Mouse (Mus musculus) CH12.LX (cell line): ENCODE data around the gene Dennd5b.

ENCODE experiments used
- CTCF ChIP-seq, 2 experiments: IDR thresholded peaks in 1 of 2; conservative IDR thresholded peaks in 1 of 2; 2 replicates each; pipeline ENCODE4 v1.5.1; 2011 to 2012; ENCODE audit warnings: low read depth in 2 of 2, low read length in 2 of 2, improper control_type of control experiment in 1 of 2, inconsistent platforms in 1 of 2, mild to moderate bottlenecking in 1 of 2, moderate library complexity in 1 of 2
- MAX ChIP-seq: IDR thresholded peaks from 2 replicates; pipeline ENCODE4 v1.6.1; 2011; ENCODE audit warnings: low read length, improper control_type of control experiment
- MAZ ChIP-seq: IDR thresholded peaks from 2 replicates; pipeline ENCODE4 v1.6.1; 2012; ENCODE audit warnings: low read depth, mild to moderate bottlenecking, inconsistent platforms, low read length, improper control_type of control experiment, moderate library complexity
- MEF2A ChIP-seq: IDR thresholded peaks from 2 replicates; pipeline ENCODE4 v1.6.1; 2014; ENCODE audit warnings: low read depth, mild to moderate bottlenecking, inconsistent platforms, low read length, improper control_type of control experiment, borderline replicate concordance
- POLR2A ChIP-seq: IDR thresholded peaks from 2 replicates; pipeline ENCODE4 v1.6.1; 2011; ENCODE audit warnings: low read depth, mild to moderate bottlenecking, improper control_type of control experiment, low read length
- USF2 ChIP-seq: conservative IDR thresholded peaks from 2 replicates; pipeline ENCODE4 v1.6.1; 2011; ENCODE audit warnings: low read depth, low read length, improper control_type of control experiment

GRCm38 (mm10) chr6:149031377-149031776 is 70.1 kb downstream of the Dennd5b start:
- no peak for TF ChIP-seq MEF2A
- no peak for TF ChIP-seq CTCF (conservative IDR thresholded peaks at IDR 0.05 in 1 of 2, IDR thresholded peaks at IDR 0.05 in 1 of 2; ENCODE audit: low read depth in 2 of 2, low read length in 2 of 2)
- no peak for TF ChIP-seq POLR2A
- no peak for TF ChIP-seq MAZ
- TF ChIP-seq MAX: no peak
- TF ChIP-seq USF2: no peak
